In genomic region chr7:5021197-5021596, GRCm38 (mm10) we compare ENCODE assay signal across 9 mouse cellular contexts. TPM values are rescaled to one million over a fixed set of nuclear protein-coding genes. Genes with fewer than 3 reads are reported as not detected.
A peak's percentile ranks its signal among the peaks of the same experiment; 100 is the strongest.
DNase-seq lines count a peak whose midpoint lies in the region; ATAC-seq and TF ChIP-seq lines count a peak whose summit lies in the region.
"Had no signal": no experiment of that assay in that cellular context is flagged by ENCODE, and none has a peak within 500 bp of the region (broad histone marks: within the 10 kb centered on the region; RNA-seq: fewer than 3 reads in every experiment).

No protein-coding gene starts in this region.

- 0 out of 2 replicates have a peak overlapping the region, but pooled peaks have one; percentile 94 for H3K27ac ChIP-seq in forebrain, embryonic 15.5 days (replicated peaks)
- H3K27ac ChIP-seq in liver, embryonic 14.5 days = peak overlapping the region; percentile 82; the same call in 1 of the 2 replicates

- peak; percentile 87 for DNase-seq in heart, adult 11 months
- no peak for DNase-seq in heart, postnatal 25 days (ENCODE audit: low spot score)
- no peak for DNase-seq in liver, embryonic 14.5 days (ENCODE audit: low read depth in 3 of 3, low spot score in 3 of 3)
- DNase-seq in right cerebral cortex, postnatal 14 days = no peak
- DNase-seq in layer of hippocampus, adult 11-12 months (ENCODE audit: low spot score) = no peak
- DNase-seq in gastrocnemius, postnatal 25 days = no peak
- DNase-seq: cerebellum, postnatal 36 days had no signal

- peaks cover 45% of the 10 kb centered on the region for H3K79me3 ChIP-seq in C2C12 (ENCODE audit: low read depth)

- 48% methylated on average over 5 of the region's 5 CpGs for WGBS in forebrain, embryonic 15.5 days
- WGBS in liver, embryonic 14.5 days (ENCODE audit: insufficient replicate concordance) = 46% methylated on average over 5 of the region's 5 CpGs

- peak overlapping the region; percentile 87 for H3K9ac ChIP-seq in forebrain, embryonic 15.5 days (replicated peaks)
- H3K9ac ChIP-seq in liver, embryonic 14.5 days (replicated peaks) = peak overlapping the region; percentile 79

- no peak for TF ChIP-seq EP300 in liver, embryonic 14.5 days (IDR thresholded peaks at IDR 0.05; ENCODE audit: low read depth)

- no peaks in the 10 kb centered on the region for H3K27me3 ChIP-seq in C2C12 (ENCODE audit: control insufficient read depth, insufficient read depth, insufficient read length)
- H3K27me3 ChIP-seq in forebrain, embryonic 15.5 days = no peaks in the 10 kb centered on the region
- no peaks in the 10 kb centered on the region for H3K27me3 ChIP-seq in liver, embryonic 14.5 days (ENCODE audit: control insufficient read depth, insufficient read depth, low read length)

- H3K79me2 ChIP-seq in C2C12 (ENCODE audit: control insufficient read depth, insufficient read depth) = peaks cover 68% of the 10 kb centered on the region

- peak overlapping the region; percentile 76 for H3K4me2 ChIP-seq in forebrain, embryonic 15.5 days (replicated peaks)
- H3K4me2 ChIP-seq in liver, embryonic 14.5 days (ENCODE audit: low read depth) = peak overlapping the region; percentile 66

- H3ac ChIP-seq in C2C12 (ENCODE audit: control insufficient read depth, insufficient read length, low read depth) = peak overlapping the region; percentile 91

- intact Hi-C loops in heart, postnatal 25 days (cut with DNase I) = loop anchor here (2.0 kb wide), 1 partner anchor 34 kb away; no protein-coding TSS in a partner anchor

- H3K4me3 ChIP-seq in C2C12 (ENCODE audit: insufficient read depth, poor library complexity, severe bottlenecking) = peak overlapping the region; percentile 69
- peak overlapping the region; percentile 72 for H3K4me3 ChIP-seq in forebrain, embryonic 15.5 days
- peak overlapping the region; percentile 81 to 84 for H3K4me3 ChIP-seq in liver, embryonic 14.5 days (ENCODE audit: insufficient read depth in 1 of 2, low read depth in 2 of 2, low read length in 2 of 2)

- no peak for ATAC-seq in forebrain, embryonic 15.5 days (replicated peaks)
- no peak for ATAC-seq in liver, embryonic 14.5 days (ENCODE audit: insufficient read depth)

- no peak for TF ChIP-seq CTCF in C2C12 (IDR thresholded peaks at IDR 0.05; ENCODE audit: control insufficient read depth, insufficient read depth, insufficient read length)
- no peak for TF ChIP-seq CTCF in liver, embryonic 14.5 days (IDR thresholded peaks at IDR 0.05; ENCODE audit: low read depth)

- H3K36me3 ChIP-seq in C2C12 (ENCODE audit: control insufficient read depth, insufficient read depth) = peaks cover 48% of the 10 kb centered on the region
- peaks cover 27% of the 10 kb centered on the region for H3K36me3 ChIP-seq in forebrain, embryonic 15.5 days
- peaks cover 4% of the 10 kb centered on the region for H3K36me3 ChIP-seq in liver, embryonic 14.5 days (replicated peaks; ENCODE audit: control insufficient read depth, insufficient read depth, low read depth)

- peaks cover 19% of the 10 kb centered on the region for H3K4me1 ChIP-seq in forebrain, embryonic 15.5 days
- H3K4me1 ChIP-seq in liver, embryonic 14.5 days (replicated peaks; ENCODE audit: control insufficient read depth in 2 of 2, insufficient read depth in 2 of 2, low read length in 1 of 2) = peaks cover 6 to 10% of the 10 kb centered on the region in 2 experiments

- no peaks in the 10 kb centered on the region for H3K9me3 ChIP-seq in forebrain, embryonic 15.5 days
- H3K9me3 ChIP-seq in liver, embryonic 14.5 days (ENCODE audit: control insufficient read depth, low read length) = no peaks in the 10 kb centered on the region; the same call in 1 of the 2 replicates

TF ChIP-seq in C2C12, 6 proteins besides CTCF, POLR2A, EP300 and RAD21:
- TF ChIP-seq MYOG (IDR thresholded peaks at IDR 0.05; ENCODE audit: control insufficient read depth, extremely low read depth, insufficient read length) (no peak), USF1 (IDR thresholded peaks at IDR 0.05; ENCODE audit: low read depth) (no peak), CEBPB (IDR thresholded peaks at IDR 0.05; ENCODE audit: low read depth) (no peak), FOSL1 (IDR thresholded peaks at IDR 0.05; ENCODE audit: insufficient read depth, low read length, poor library complexity, severe bottlenecking) (no peak)

RNA-seq across cellular contexts. Expression of gene Ccdc106, which starts 0.8 kb away (rescaled TPM):
- under 1 TPM; 0.28 to 0.31 TPM for total RNA-seq in heart, postnatal 25 days (2021)
- 0.34 TPM for polyA plus RNA-seq in C2C12 (2012; fragmentation: generic; extraction: Trizol)
- 39.7 and 45.8 TPM in 2 replicates for polyA plus RNA-seq in forebrain, embryonic 15.5 days (2015; fragmentation: Nextera tagmentation; extraction: Ambion mirVana)
- 0.49 and 0.64 TPM in 2 replicates for polyA plus RNA-seq in liver, embryonic 14.5 days (2012; rRNA removed)
- 0.24 and 0.35 TPM in 2 replicates for polyA plus RNA-seq in liver, embryonic 14.5 days (2014; fragmentation: Nextera tagmentation; extraction: Ambion mirVana)
- total RNA-seq in gastrocnemius, postnatal 25 days (2021) = not detected

RNA-seq across cellular contexts. Expression of gene Zfp865, which starts 1.0 kb away (rescaled TPM):
- total RNA-seq in heart, postnatal 25 days (2021) = 10 to 100 TPM; 12.8 to 15.4 TPM
- polyA plus RNA-seq in C2C12 (2012; fragmentation: generic; extraction: Trizol) = 16.5 TPM
- polyA plus RNA-seq in forebrain, embryonic 15.5 days (2015; fragmentation: Nextera tagmentation; extraction: Ambion mirVana) = 6.1 and 6.5 TPM in 2 replicates
- polyA plus RNA-seq in liver, embryonic 14.5 days (2012; rRNA removed) = 6.4 and 7.6 TPM in 2 replicates
- 0.98 and 1.0 TPM in 2 replicates for polyA plus RNA-seq in liver, embryonic 14.5 days (2014; fragmentation: Nextera tagmentation; extraction: Ambion mirVana)
- 10 to 100 TPM; 10.8 to 12.1 TPM for total RNA-seq in gastrocnemius, postnatal 25 days (2021)

RNA-seq across cellular contexts. Expression of gene Gm44973, which starts 5.9 kb away (rescaled TPM):
- total RNA-seq in heart, postnatal 25 days (2021) = not detected
- not detected for polyA plus RNA-seq in C2C12 (2012; fragmentation: generic; extraction: Trizol)
- polyA plus RNA-seq in forebrain, embryonic 15.5 days (2015; fragmentation: Nextera tagmentation; extraction: Ambion mirVana) = 0.89 TPM in 1 of 2 replicates, not detected in the other
- polyA plus RNA-seq in liver, embryonic 14.5 days (2012; rRNA removed) = 0.03 and 0.10 TPM in 2 replicates
- 1.6 and 1.9 TPM in 2 replicates for polyA plus RNA-seq in liver, embryonic 14.5 days (2014; fragmentation: Nextera tagmentation; extraction: Ambion mirVana)
- total RNA-seq in gastrocnemius, postnatal 25 days (2021) = not detected

RNA-seq across cellular contexts. Expression of gene Fiz1, which starts 6.7 kb away (rescaled TPM):
- 10 to 100 TPM; 13.6 to 24.2 TPM for total RNA-seq in heart, postnatal 25 days (2021)
- 30.6 TPM for polyA plus RNA-seq in C2C12 (2012; fragmentation: generic; extraction: Trizol)
- 52.1 TPM in 2 replicates for polyA plus RNA-seq in forebrain, embryonic 15.5 days (2015; fragmentation: Nextera tagmentation; extraction: Ambion mirVana)
- 12.1 and 14.1 TPM in 2 replicates for polyA plus RNA-seq in liver, embryonic 14.5 days (2012; rRNA removed)
- polyA plus RNA-seq in liver, embryonic 14.5 days (2014; fragmentation: Nextera tagmentation; extraction: Ambion mirVana) = 10.7 and 13.2 TPM in 2 replicates
- total RNA-seq in gastrocnemius, postnatal 25 days (2021) = 10 to 100 TPM; 17.7 to 18.2 TPM

RNA-seq across cellular contexts. Expression of gene Zfp524, which starts 7.0 kb away (rescaled TPM):
- total RNA-seq in heart, postnatal 25 days (2021) = 1 to 10 TPM; 8.7 to 9.0 TPM
- 12.9 TPM for polyA plus RNA-seq in C2C12 (2012; fragmentation: generic; extraction: Trizol)
- 11.6 and 12.5 TPM in 2 replicates for polyA plus RNA-seq in forebrain, embryonic 15.5 days (2015; fragmentation: Nextera tagmentation; extraction: Ambion mirVana)
- polyA plus RNA-seq in liver, embryonic 14.5 days (2012; rRNA removed) = 9.1 and 9.5 TPM in 2 replicates
- polyA plus RNA-seq in liver, embryonic 14.5 days (2014; fragmentation: Nextera tagmentation; extraction: Ambion mirVana) = 8.9 TPM in 2 replicates
- 1 to 10 TPM; 7.1 to 8.7 TPM for total RNA-seq in gastrocnemius, postnatal 25 days (2021)

Comparison
In these comparisons a context has a peak if more than half of its experiments do, and no peak if none do; other contexts are left out.
1. RNA of gene Ccdc106, which starts 0.8 kb away (polyA plus RNA-seq): 39.7 to 45.8 TPM in forebrain, embryonic 15.5 days; 0.24 to 0.64 TPM in liver, embryonic 14.5 days and 0.34 TPM in C2C12 (single experiment); every median in the first group is over 10 times any median in the second.
2. Peak in every context shown above with its lines, with median percentiles within 50 percentile points of each other: H3K4me3 ChIP-seq.